Mouse (Mus musculus) heart, postnatal 0 days (tissue): ENCODE measurements around the gene Ssrp1.

Experiments
- CTCF ChIP-seq: IDR thresholded peaks from 2 replicates; pipeline ENCODE4 v1.5.1; 2016; ENCODE audit warnings: antibody characterized with exemption, control low read depth, low read depth
- EP300 ChIP-seq: IDR thresholded peaks from 2 replicates; pipeline ENCODE4 v1.6.1; 2016; ENCODE audit warnings: antibody characterized with exemption, low read depth

- TF ChIP-seq CTCF (no peak), EP300 (no peak)
These were observed 13.1 kb downstream of the Ssrp1 start for GRCm38 (mm10) chr2:85050001-85050634.
